Mouse (Mus musculus) forebrain, embryonic 13.5 days (tissue): ENCODE data around the gene Camta1. TPM values are rescaled to one million over a fixed set of nuclear protein-coding genes. Genes with fewer than 3 reads are reported as not detected.

ENCODE experiments used
- ATAC-seq: fragments of 200-750 bp; cut with Nextera tagmentation; 2 replicates; pipeline ENCODE4 v1.8.0; 2017
- H3K27ac ChIP-seq: fragments of 300-500 bp; sonication (generic); 2 replicates; pipeline ENCODE4 v1.5.1; 2015; ENCODE audit warnings: inconsistent platforms, mild to moderate bottlenecking, moderate library complexity
- H3K27me3 ChIP-seq: fragments of 300-500 bp; sonication (generic); 2 replicates; pipeline ENCODE4 v1.6.1; 2015; ENCODE audit warnings: mild to moderate bottlenecking, inconsistent platforms
- H3K36me3 ChIP-seq: fragments of 300-500 bp; sonication (generic); 2 replicates; pipeline ENCODE4 v1.6.1; 2015; ENCODE audit warnings: mild to moderate bottlenecking, inconsistent platforms; ENCODE audit not compliant: poor library complexity, severe bottlenecking
- H3K4me1 ChIP-seq: fragments of 300-500 bp; sonication (generic); 2 replicates; pipeline ENCODE4 v1.6.1; 2015; ENCODE audit warnings: inconsistent platforms
- H3K4me2 ChIP-seq: fragments of 300-500 bp; sonication (generic); 2 replicates; pipeline ENCODE4 v1.6.1; 2015; ENCODE audit warnings: inconsistent platforms, mild to moderate bottlenecking, moderate library complexity
- H3K4me3 ChIP-seq: fragments of 300-500 bp; sonication (generic); 2 replicates; pipeline ENCODE4 v1.5.1; 2015; ENCODE audit warnings: mild to moderate bottlenecking, inconsistent platforms
- H3K9ac ChIP-seq: fragments of 300-500 bp; sonication (generic); 2 replicates; pipeline ENCODE4 v1.6.1; 2015; ENCODE audit warnings: mild to moderate bottlenecking, inconsistent platforms
- H3K9me3 ChIP-seq: fragments of 300-500 bp; sonication (generic); replicated peaks from 2 replicates; pipeline ENCODE4 v1.6.1; 2016; ENCODE audit warnings: inconsistent platforms
- WGBS: fragments of 180-500 bp; shearing (Covaris S2); methylation state at CpG from one replicate; pipeline ENCODE4 v1.1.7; 2015; 5-methylcytosine and 5-hydroxymethylcytosine counted together
- polyA plus RNA-seq: library from polyadenylated mRNA; unstranded; fragments of >200 nt; fragmentation: Nextera tagmentation; extraction: Ambion mirVana; gene quantifications from 2 replicates; pipeline ENCODE4 v1.2.1, GENCODE M21; 2015

Gene Camta1
- polyA plus RNA-seq, 1 experiment from 2014 or later: 150 TPM

GRCm38 (mm10) chr4:151411016-151411415 is 450.7 kb downstream of the Camta1 start:
- WGBS: 31% methylated on average over 3 of the region's 3 CpGs
- no peak for ATAC-seq
- Histone ChIP-seq H3K36me3 (no peaks in the 10 kb centered on the region), H3K4me1 (peaks cover 16% of the 10 kb centered on the region), H3K27me3 (peaks cover 8% of the 10 kb centered on the region), H3K4me2 (no peak overlapping the region), H3K9ac (no peak overlapping the region), H3K4me3 (no peak overlapping the region), H3K27ac (no peak overlapping the region), H3K9me3 (0 out of 2 replicates have a peak, but pooled peaks cover 4% of the 10 kb centered on the region)

GRCm38 (mm10) chr4:151409291-151409690 is 452.4 kb downstream of the Camta1 start:
- ATAC-seq: no peak
- H3K9me3 ChIP-seq: 0 out of 2 replicates have a peak, but pooled peaks cover 4% of the 10 kb centered on the region
- H3K27ac ChIP-seq: no peak overlapping the region
- no peak overlapping the region for H3K4me3 ChIP-seq
- WGBS: 81% methylated on average over 6 of the region's 6 CpGs
- no peak overlapping the region for H3K9ac ChIP-seq
- H3K36me3 ChIP-seq: no peaks in the 10 kb centered on the region
- peaks cover 8% of the 10 kb centered on the region for H3K27me3 ChIP-seq
- H3K4me2 ChIP-seq: no peak overlapping the region
- peaks cover 16% of the 10 kb centered on the region for H3K4me1 ChIP-seq

GRCm38 (mm10) chr4:151408811-151409210 is 452.9 kb downstream of the Camta1 start:
- peaks cover 7% of the 10 kb centered on the region for H3K27me3 ChIP-seq
- peaks cover 16% of the 10 kb centered on the region for H3K4me1 ChIP-seq
- no peak overlapping the region for H3K4me3 ChIP-seq
- H3K9me3 ChIP-seq: 0 out of 2 replicates have a peak, but pooled peaks cover 4% of the 10 kb centered on the region
- H3K27ac ChIP-seq: no peak overlapping the region
- no peak overlapping the region for H3K4me2 ChIP-seq
- ATAC-seq: 0 out of 2 replicates have a peak, but pooled peaks have one; percentile 33
- H3K9ac ChIP-seq: no peak overlapping the region
- WGBS: 55% methylated on average over 8 of the region's 8 CpGs
- no peaks in the 10 kb centered on the region for H3K36me3 ChIP-seq

GRCm38 (mm10) chr4:151408246-151408645 is 453.4 kb downstream of the Camta1 start:
- Histone ChIP-seq H3K4me1 (peaks cover 16% of the 10 kb centered on the region), H3K4me3 (no peak overlapping the region), H3K36me3 (no peaks in the 10 kb centered on the region), H3K27me3 (peaks cover 2% of the 10 kb centered on the region), H3K4me2 (no peak overlapping the region), H3K9ac (no peak overlapping the region), H3K9me3 (0 out of 2 replicates have a peak, but pooled peaks cover 4% of the 10 kb centered on the region), H3K27ac (no peak overlapping the region)
- WGBS: 97% methylated on average over 4 of the region's 4 CpGs
- no peak for ATAC-seq

GRCm38 (mm10) chr4:151407129-151407528 is 454.5 kb downstream of the Camta1 start:
- no peaks in the 10 kb centered on the region for H3K36me3 ChIP-seq
- ATAC-seq: no peak
- no peak overlapping the region for H3K9ac ChIP-seq
- H3K4me3 ChIP-seq: no peak overlapping the region
- H3K4me1 ChIP-seq: peaks cover 13% of the 10 kb centered on the region
- 0 out of 2 replicates have a peak, but pooled peaks cover 4% of the 10 kb centered on the region for H3K9me3 ChIP-seq
- no peak overlapping the region for H3K27ac ChIP-seq
- no peaks in the 10 kb centered on the region for H3K27me3 ChIP-seq
- H3K4me2 ChIP-seq: no peak overlapping the region
- WGBS: 98% methylated on average over 2 of the region's 2 CpGs

GRCm38 (mm10) chr4:151404581-151405256 is 457.0 kb downstream of the Camta1 start:
- H3K4me1 ChIP-seq: no peaks in the 10 kb centered on the region
- 0 out of 2 replicates have a peak, but pooled peaks cover 4% of the 10 kb centered on the region for H3K9me3 ChIP-seq
- whole genome bisulfite sequencing: 78% methylated on average over 17 of the region's 17 CpGs
- no peak overlapping the region for H3K27ac ChIP-seq
- H3K9ac ChIP-seq: no peak overlapping the region
- H3K4me3 ChIP-seq: no peak overlapping the region
- no peaks in the 10 kb centered on the region for H3K36me3 ChIP-seq
- no peaks in the 10 kb centered on the region for H3K27me3 ChIP-seq
- H3K4me2 ChIP-seq: no peak overlapping the region
- no peak for ATAC-seq

GRCm38 (mm10) chr4:151401685-151402397 is 459.8 kb downstream of the Camta1 start:
- no peak for ATAC-seq
- H3K9ac ChIP-seq: no peak overlapping the region
- H3K4me3 ChIP-seq: no peak overlapping the region
- no peaks in the 10 kb centered on the region for H3K36me3 ChIP-seq
- no peaks in the 10 kb centered on the region for H3K4me1 ChIP-seq
- H3K4me2 ChIP-seq: no peak overlapping the region
- H3K27me3 ChIP-seq: no peaks in the 10 kb centered on the region
- no peaks in the 10 kb centered on the region for H3K9me3 ChIP-seq
- 92% methylated on average over 22 of the region's 22 CpGs for WGBS
- H3K27ac ChIP-seq: no peak overlapping the region

GRCm38 (mm10) chr4:151396536-151396935 is 465.1 kb downstream of the Camta1 start:
- H3K9me3 ChIP-seq: no peaks in the 10 kb centered on the region
- H3K27me3 ChIP-seq: no peaks in the 10 kb centered on the region
- no peaks in the 10 kb centered on the region for H3K36me3 ChIP-seq
- no peak overlapping the region for H3K4me2 ChIP-seq
- 71% methylated on average over 7 of the region's 7 CpGs for WGBS
- H3K4me1 ChIP-seq: no peaks in the 10 kb centered on the region
- H3K4me3 ChIP-seq: no peak overlapping the region
- H3K9ac ChIP-seq: no peak overlapping the region
- no peak overlapping the region for H3K27ac ChIP-seq
- no peak for ATAC-seq

- H3K4me1 ChIP-seq: peaks cover 48% of the 10 kb centered on the region
- H3K27me3 ChIP-seq: peaks cover 3% of the 10 kb centered on the region
- ATAC-seq: no peak
- no peak overlapping the region for H3K9ac ChIP-seq
- 33% methylated on average over 11 of the region's 11 CpGs for WGBS
- no peak overlapping the region for H3K27ac ChIP-seq
- no peaks in the 10 kb centered on the region for H3K9me3 ChIP-seq
- H3K4me3 ChIP-seq: no peak overlapping the region
- H3K36me3 ChIP-seq: no peaks in the 10 kb centered on the region
- no peak overlapping the region for H3K4me2 ChIP-seq
Measured at GRCm38 (mm10) chr4:151389345-151389744, 472.3 kb downstream of the Camta1 start.

GRCm38 (mm10) chr4:151386701-151387451 is 474.8 kb downstream of the Camta1 start:
- H3K4me1 ChIP-seq: peaks cover 48% of the 10 kb centered on the region
- no peaks in the 10 kb centered on the region for H3K9me3 ChIP-seq
- H3K4me2 ChIP-seq: peak overlapping the region; percentile 81
- H3K27me3 ChIP-seq: peaks cover 12% of the 10 kb centered on the region
- under 1% methylated on average over 24 of the region's 24 CpGs for WGBS
- H3K9ac ChIP-seq: peak overlapping the region; percentile 62
- peak overlapping the region; percentile 48 for H3K27ac ChIP-seq
- ATAC-seq: peak; percentile 55; the same call in 1 of the 2 replicates
- H3K4me3 ChIP-seq: peak overlapping the region; percentile 45
- H3K36me3 ChIP-seq: no peaks in the 10 kb centered on the region

GRCm38 (mm10) chr4:151385985-151386700 is 475.5 kb downstream of the Camta1 start:
- 7% methylated on average over 12 of the region's 12 CpGs for WGBS
- no peaks in the 10 kb centered on the region for H3K9me3 ChIP-seq
- H3K4me1 ChIP-seq: peaks cover 48% of the 10 kb centered on the region
- ATAC-seq: peak; percentile 48; the same call in 1 of the 2 replicates
- H3K27me3 ChIP-seq: peaks cover 12% of the 10 kb centered on the region
- no peaks in the 10 kb centered on the region for H3K36me3 ChIP-seq
- H3K9ac ChIP-seq: peak overlapping the region; percentile 62; the same call in 1 of the 2 replicates
- H3K27ac ChIP-seq: peak overlapping the region; percentile 48; the same call in 1 of the 2 replicates
- peak overlapping the region; percentile 45 for H3K4me3 ChIP-seq
- H3K4me2 ChIP-seq: peak overlapping the region; percentile 81
